Mouse (Mus musculus) forebrain, embryonic 10.5 days (tissue): ENCODE data around the gene Fbn1. TPM values are rescaled to one million over a fixed set of nuclear protein-coding genes. Genes with fewer than 3 reads are reported as not detected.
A peak's percentile ranks its signal among the peaks of the same experiment; 100 is the strongest.

Experiments
- DNase-seq: peaks from one replicate; pipeline ENCODE4 v3.0.0-alpha.2; 2017; ENCODE audit warnings: low spot score; ENCODE audit errors: extremely low spot score
- H3K27ac ChIP-seq: fragments of 300-500 bp; sonication (generic); 2 replicates; pipeline ENCODE4 v1.5.1; 2016; ENCODE audit warnings: mild to moderate bottlenecking
- H3K27me3 ChIP-seq: fragments of 300-500 bp; sonication (generic); 2 replicates; pipeline ENCODE4 v1.6.1; 2016; ENCODE audit warnings: mild to moderate bottlenecking; ENCODE audit not compliant: poor library complexity, severe bottlenecking
- H3K36me3 ChIP-seq: fragments of 300-500 bp; sonication (generic); replicated peaks from 2 replicates; pipeline ENCODE4 v1.6.1; 2016; ENCODE audit warnings: mild to moderate bottlenecking, moderate library complexity
- H3K4me1 ChIP-seq: fragments of 300-500 bp; sonication (generic); 2 replicates; pipeline ENCODE4 v1.6.1; 2016
- H3K4me3 ChIP-seq: fragments of 300-500 bp; sonication (generic); 2 replicates; pipeline ENCODE4 v1.5.1; 2016; ENCODE audit warnings: mild to moderate bottlenecking, moderate library complexity
- H3K9me3 ChIP-seq: fragments of 300-500 bp; sonication (generic); 2 replicates; pipeline ENCODE4 v1.6.1; 2016; ENCODE audit warnings: mild to moderate bottlenecking, moderate library complexity
- WGBS: fragments of 180-500 bp; shearing (Covaris S2); methylation state at CpG from one replicate; pipeline ENCODE4 v1.1.7; 2016; 5-methylcytosine and 5-hydroxymethylcytosine counted together
- polyA plus RNA-seq: library from polyadenylated mRNA; unstranded; fragments of >200 nt; fragmentation: Nextera tagmentation; extraction: Ambion mirVana; gene quantifications from 2 replicates; pipeline ENCODE4 v1.2.1, GENCODE M21; 2016

Gene Fbn1
- polyA plus RNA-seq, 1 experiment from 2014 or later, result 5.2 TPM

- Histone ChIP-seq H3K9me3 (no peaks in the 10 kb centered on the region), H3K4me3 (no peak overlapping the region), H3K27ac (no peak overlapping the region), H3K36me3 (no peaks in the 10 kb centered on the region), H3K4me1 (peaks cover 16% of the 10 kb centered on the region), H3K27me3 (no peaks in the 10 kb centered on the region)
- WGBS, result 69% methylated on average over 3 of the region's 3 CpGs
- no peak for DNase-seq
Measured at GRCm38 (mm10) chr2:125514391-125514790, 6.6 kb upstream of the Fbn1 start.

- WGBS, result 82% methylated on average over 4 of the region's 4 CpGs
- DNase-seq, result no peak
- Histone ChIP-seq H3K36me3 (no peaks in the 10 kb centered on the region), H3K4me1 (peaks cover 16% of the 10 kb centered on the region), H3K4me3 (no peak overlapping the region), H3K9me3 (no peaks in the 10 kb centered on the region), H3K27me3 (peaks cover 15% of the 10 kb centered on the region), H3K27ac (no peak overlapping the region)
Measured at GRCm38 (mm10) chr2:125512544-125512943, 4.8 kb upstream of the Fbn1 start.

GRCm38 (mm10) chr2:125511898-125512297, 4.1 kb upstream of the Fbn1 start:
- 83% methylated on average over 4 of the region's 4 CpGs for WGBS
- H3K27me3 ChIP-seq, result peaks cover 22% of the 10 kb centered on the region
- H3K4me1 ChIP-seq, result peaks cover 19% of the 10 kb centered on the region
- H3K27ac ChIP-seq, result no peak overlapping the region
- no peaks in the 10 kb centered on the region for H3K9me3 ChIP-seq
- no peak overlapping the region for H3K4me3 ChIP-seq
- no peaks in the 10 kb centered on the region for H3K36me3 ChIP-seq
- DNase-seq, result no peak

GRCm38 (mm10) chr2:125510752-125511151, 3.0 kb upstream of the Fbn1 start:
- Histone ChIP-seq H3K4me3 (no peak overlapping the region), H3K27me3 (peaks cover 32% of the 10 kb centered on the region), H3K4me1 (peaks cover 20% of the 10 kb centered on the region), H3K36me3 (no peaks in the 10 kb centered on the region), H3K27ac (no peak overlapping the region), H3K9me3 (no peaks in the 10 kb centered on the region)
- WGBS, result 66% methylated on average over 2 of the region's 2 CpGs
- no peak for DNase-seq

- 92% methylated on average over 5 of the region's 5 CpGs for WGBS
- DNase-seq, result no peak
- Histone ChIP-seq H3K36me3 (no peaks in the 10 kb centered on the region), H3K4me3 (no peak overlapping the region), H3K9me3 (no peaks in the 10 kb centered on the region), H3K27me3 (peaks cover 46% of the 10 kb centered on the region), H3K27ac (no peak overlapping the region), H3K4me1 (peaks cover 33% of the 10 kb centered on the region)
Measured at GRCm38 (mm10) chr2:125508381-125508780, 588 bp upstream of the Fbn1 start.

- Histone ChIP-seq H3K27me3 (peaks cover 50% of the 10 kb centered on the region), H3K36me3 (peaks cover 8% of the 10 kb centered on the region), H3K9me3 (0 out of 2 replicates have a peak, but pooled peaks cover 2% of the 10 kb centered on the region), H3K4me3 (peak overlapping the region; percentile 79), H3K27ac (peak overlapping the region; percentile 89), H3K4me1 (peaks cover 33% of the 10 kb centered on the region)
- no peak for DNase-seq
- under 1% methylated on average over 37 of the region's 37 CpGs for WGBS
Measured at GRCm38 (mm10) chr2:125506316-125507054, 1.3 kb downstream of the Fbn1 start.

GRCm38 (mm10) chr2:125505746-125506315, 2.0 kb downstream of the Fbn1 start:
- H3K27me3 ChIP-seq, result peaks cover 50% of the 10 kb centered on the region
- H3K4me3 ChIP-seq, result peak overlapping the region; percentile 79
- peak overlapping the region; percentile 89 for H3K27ac ChIP-seq
- DNase-seq, result peak; percentile 78
- WGBS, result under 1% methylated on average over 48 of the region's 48 CpGs
- H3K4me1 ChIP-seq, result peaks cover 31% of the 10 kb centered on the region
- H3K9me3 ChIP-seq, result 0 out of 2 replicates have a peak, but pooled peaks cover 3% of the 10 kb centered on the region
- H3K36me3 ChIP-seq, result peaks cover 10% of the 10 kb centered on the region

GRCm38 (mm10) chr2:125505006-125505745, 2.6 kb downstream of the Fbn1 start, which contains the start of gene Gm9913:
Gene Gm9913, plus strand, starts transcription at chr2:125505089.
- peaks cover 10% of the 10 kb centered on the region for H3K36me3 ChIP-seq
- H3K27me3 ChIP-seq, result peaks cover 50% of the 10 kb centered on the region
- 0 out of 2 replicates have a peak, but pooled peaks cover 3% of the 10 kb centered on the region for H3K9me3 ChIP-seq
- WGBS, result under 1% methylated on average over 45 of the region's 45 CpGs
- peak within 1 kb of the TSS; percentile 89 for H3K27ac ChIP-seq
- DNase-seq, result peak; percentile 78
- peaks cover 29% of the 10 kb centered on the region for H3K4me1 ChIP-seq
- peak within 1 kb of the TSS; percentile 79 for H3K4me3 ChIP-seq

- H3K4me3 ChIP-seq, result no peak overlapping the region
- H3K9me3 ChIP-seq, result 0 out of 2 replicates have a peak, but pooled peaks cover 3% of the 10 kb centered on the region
- H3K4me1 ChIP-seq, result peaks cover 23% of the 10 kb centered on the region
- peaks cover 24% of the 10 kb centered on the region; the same call in 1 of the 2 replicates for H3K27me3 ChIP-seq
- H3K36me3 ChIP-seq, result peaks cover 15% of the 10 kb centered on the region
- DNase-seq, result no peak
- no peak overlapping the region for H3K27ac ChIP-seq
Measured at GRCm38 (mm10) chr2:125501526-125501925, 6.3 kb downstream of the Fbn1 start.

GRCm38 (mm10) chr2:125498216-125498615, 9.6 kb downstream of the Fbn1 start:
- 0 out of 2 replicates have a peak, but pooled peaks cover 3% of the 10 kb centered on the region for H3K9me3 ChIP-seq
- no peak overlapping the region for H3K4me3 ChIP-seq
- peaks cover 4% of the 10 kb centered on the region; the same call in 1 of the 2 replicates for H3K27me3 ChIP-seq
- 94% methylated on average over 7 of the region's 7 CpGs for WGBS
- H3K4me1 ChIP-seq, result no peaks in the 10 kb centered on the region
- DNase-seq, result no peak
- no peak overlapping the region for H3K27ac ChIP-seq
- peaks cover 16% of the 10 kb centered on the region for H3K36me3 ChIP-seq

GRCm38 (mm10) chr2:125496696-125497095, 11.1 kb downstream of the Fbn1 start:
- Histone ChIP-seq H3K4me3 (no peak overlapping the region), H3K36me3 (peaks cover 10% of the 10 kb centered on the region), H3K27ac (no peak overlapping the region), H3K9me3 (0 out of 2 replicates have a peak, but pooled peaks cover 3% of the 10 kb centered on the region), H3K27me3 (no peaks in the 10 kb centered on the region), H3K4me1 (no peaks in the 10 kb centered on the region)
- no peak for DNase-seq
- 95% methylated on average over 5 of the region's 5 CpGs for WGBS

- no peaks in the 10 kb centered on the region for H3K27me3 ChIP-seq
- no peaks in the 10 kb centered on the region for H3K4me1 ChIP-seq
- H3K36me3 ChIP-seq, result peaks cover 6% of the 10 kb centered on the region
- no peaks in the 10 kb centered on the region for H3K9me3 ChIP-seq
- WGBS, result 93% methylated on average over 20 of the region's 20 CpGs
- no peak for DNase-seq
- no peak overlapping the region for H3K4me3 ChIP-seq
- no peak overlapping the region for H3K27ac ChIP-seq
Measured at GRCm38 (mm10) chr2:125494831-125495812, 12.7 kb downstream of the Fbn1 start.
